In the genomic region with DNA sequence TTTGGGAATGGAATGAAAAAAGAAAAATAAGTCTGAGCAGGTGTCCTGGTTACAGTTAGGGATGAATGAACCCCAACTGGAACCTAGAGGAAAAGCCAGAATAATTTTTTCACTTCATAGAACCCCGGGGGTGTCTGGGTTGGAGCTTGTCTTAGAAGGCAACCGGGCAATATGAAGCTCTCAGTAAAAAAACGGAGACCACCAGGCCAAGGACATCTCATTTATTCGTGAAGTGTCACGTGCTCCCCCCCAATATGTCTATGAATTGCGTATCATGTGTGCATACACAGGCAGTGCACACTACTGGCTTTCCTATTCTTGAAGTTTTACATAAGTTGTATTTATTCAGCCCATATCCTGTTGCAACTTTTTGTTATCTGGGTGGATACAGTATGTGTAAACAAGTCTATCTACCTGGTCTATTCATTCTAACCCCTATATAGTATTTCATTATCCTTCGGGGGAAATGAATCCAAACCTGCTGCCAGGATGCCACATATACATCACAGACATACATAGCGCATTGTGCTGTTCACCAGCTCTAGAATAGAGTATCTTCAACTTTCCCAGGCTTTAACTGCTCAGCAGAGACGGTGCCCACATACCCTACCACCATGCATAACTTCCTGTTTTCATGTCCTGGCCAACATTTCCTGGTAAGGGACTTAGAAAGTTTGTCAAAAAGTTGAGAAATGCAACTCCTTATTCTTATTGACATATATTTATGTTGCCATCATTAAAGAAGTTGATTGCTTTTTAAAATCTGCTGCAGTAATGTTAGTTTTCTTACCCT, we compare ENCODE assay signal across 9 mouse cellular contexts. TPM values are rescaled to one million over a fixed set of nuclear protein-coding genes. Genes with fewer than 3 reads are reported as not detected.
DNase-seq lines count a peak whose midpoint lies in the region; ATAC-seq and TF ChIP-seq lines count a peak whose summit lies in the region.
"Had no signal": no experiment of that assay in that cellular context is flagged by ENCODE, and none has a peak within 500 bp of the region (broad histone marks: within the 10 kb centered on the region; RNA-seq: fewer than 3 reads in every experiment).

No protein-coding gene starts in this region.

- H3K4me1 ChIP-seq in liver, adult 2 months (ENCODE audit: control insufficient read depth, insufficient read depth, low read length): peaks cover 4% of the 10 kb centered on the region; the same call in 1 of the 2 replicates
- H3K4me1 ChIP-seq in embryonic facial prominence, embryonic 10.5 days: peaks cover 22% of the 10 kb centered on the region
- no peaks in the 10 kb centered on the region for H3K4me1 ChIP-seq in intestine, postnatal 0 days (replicated peaks; ENCODE audit: control insufficient read depth, insufficient read depth, low read length)
- H3K4me1 ChIP-seq in neural tube, embryonic 14.5 days (ENCODE audit: control insufficient read depth, insufficient read depth, low read length): 0 out of 2 replicates have a peak, but pooled peaks cover 3% of the 10 kb centered on the region

- no peak for TF ChIP-seq POLR2A in liver, adult 2 months (IDR thresholded peaks at IDR 0.05; ENCODE audit: extremely low read depth, insufficient read depth, low read length)

- TF ChIP-seq CTCF in liver, adult 2 months (IDR thresholded peaks at IDR 0.05; ENCODE audit: low read depth, low read length): no peak
- no peak for TF ChIP-seq CTCF in intestine, postnatal 0 days (IDR thresholded peaks at IDR 0.05; ENCODE audit: low read depth)

- WGBS in liver, adult 2 months: 52% methylated on average over 9 of the region's 9 CpGs
- WGBS in embryonic facial prominence, embryonic 10.5 days: 62% methylated on average over 9 of the region's 9 CpGs
- 38% methylated on average over 9 of the region's 9 CpGs for WGBS in intestine, postnatal 0 days
- 54% methylated on average over 9 of the region's 9 CpGs for WGBS in neural tube, embryonic 14.5 days

- no peaks in the 10 kb centered on the region for H3K9me3 ChIP-seq in embryonic facial prominence, embryonic 10.5 days
- no peaks in the 10 kb centered on the region for H3K9me3 ChIP-seq in intestine, postnatal 0 days (ENCODE audit: control insufficient read depth)
- no peaks in the 10 kb centered on the region for H3K9me3 ChIP-seq in neural tube, embryonic 14.5 days (ENCODE audit: control insufficient read depth, low read length)

- no peak for ATAC-seq in intestine, postnatal 0 days
- no peak for ATAC-seq in neural tube, embryonic 14.5 days (ENCODE audit: low read depth)

- no peak for DNase-seq in liver, adult 2 months (ENCODE audit: extremely low read depth, low read depth, low spot score)
- DNase-seq in liver: no peak
- DNase-seq in embryonic facial prominence, embryonic 10.5 days (ENCODE audit: low spot score): no peak
- DNase-seq in layer of hippocampus, adult 11-12 months (ENCODE audit: low spot score): no peak
- DNase-seq in adipocyte (ENCODE audit: low spot score): no peak
- DNase-seq in cerebellum, postnatal 36 days: no peak
- DNase-seq: cerebellum, adult 11-12 months had no signal

- H3K9ac ChIP-seq in liver, adult 2 months (ENCODE audit: low read depth, low read length): no peak overlapping the region
- peak overlapping the region; percentile 81 for H3K9ac ChIP-seq in intestine, postnatal 0 days (ENCODE audit: low read depth, low read length)
- no peak overlapping the region for H3K9ac ChIP-seq in neural tube, embryonic 14.5 days (replicated peaks; ENCODE audit: low read depth, low read length)

- peak overlapping the region; percentile 85 for H3K4me2 ChIP-seq in intestine, postnatal 0 days (replicated peaks; ENCODE audit: low read depth)
- peak overlapping the region; percentile 50 for H3K4me2 ChIP-seq in neural tube, embryonic 14.5 days (ENCODE audit: low read depth, low read length)

- no peaks in the 10 kb centered on the region for H3K27me3 ChIP-seq in liver, adult 2 months (ENCODE audit: control insufficient read depth, insufficient read depth, low read length)
- H3K27me3 ChIP-seq in embryonic facial prominence, embryonic 10.5 days (replicated peaks; ENCODE audit: low read depth, poor library complexity, severe bottlenecking): no peaks in the 10 kb centered on the region
- H3K27me3 ChIP-seq in intestine, postnatal 0 days (replicated peaks; ENCODE audit: control insufficient read depth, insufficient read depth, low read length): no peaks in the 10 kb centered on the region
- no peaks in the 10 kb centered on the region for H3K27me3 ChIP-seq in neural tube, embryonic 14.5 days (ENCODE audit: control insufficient read depth, insufficient read depth, low read length)

- no peaks in the 10 kb centered on the region for H3K36me3 ChIP-seq in liver, adult 2 months (ENCODE audit: control insufficient read depth, insufficient read depth, low read length)
- H3K36me3 ChIP-seq in embryonic facial prominence, embryonic 10.5 days (replicated peaks): peaks cover 9% of the 10 kb centered on the region
- H3K36me3 ChIP-seq in intestine, postnatal 0 days (ENCODE audit: control insufficient read depth, insufficient read depth): 0 out of 2 replicates have a peak, but pooled peaks cover 6% of the 10 kb centered on the region
- peaks cover under 1% of the 10 kb centered on the region; the same call in 1 of the 2 replicates for H3K36me3 ChIP-seq in neural tube, embryonic 14.5 days (ENCODE audit: control insufficient read depth, insufficient read depth, low read length)

- H3K27ac ChIP-seq in liver, adult 2 months (replicated peaks; ENCODE audit: insufficient read depth, low read depth, low read length): no peak overlapping the region
- peak overlapping the region; percentile 94 for H3K27ac ChIP-seq in embryonic facial prominence, embryonic 10.5 days (replicated peaks)
- H3K27ac ChIP-seq in intestine, postnatal 0 days (ENCODE audit: low read depth, low read length): no peak overlapping the region
- H3K27ac ChIP-seq in neural tube, embryonic 14.5 days (ENCODE audit: low read depth, low read length): no peak overlapping the region

- H3K4me3 ChIP-seq in liver, adult 2 months (ENCODE audit: insufficient read depth, low read depth, low read length): peak overlapping the region; percentile 74; the same call in 1 of the 2 replicates
- peak overlapping the region; percentile 86 for H3K4me3 ChIP-seq in embryonic facial prominence, embryonic 10.5 days
- H3K4me3 ChIP-seq in intestine, postnatal 0 days (ENCODE audit: low read depth, low read length): peak overlapping the region; percentile 72
- H3K4me3 ChIP-seq in neural tube, embryonic 14.5 days (ENCODE audit: low read depth, low read length): peak overlapping the region; percentile 79

- peaks cover 6% of the 10 kb centered on the region for H3K79me2 ChIP-seq in liver, adult 2 months (ENCODE audit: control insufficient read depth, insufficient read depth, low read length)

RNA-seq across cellular contexts. Expression of a gene that starts 0.8 kb away (rescaled TPM):
- total RNA-seq in liver, adult 2 months (2014; rRNA removed): 2.8 and 3.3 TPM in 2 replicates
- polyA plus RNA-seq in liver, adult 2 months (2012; rRNA removed): 5.7 and 6.4 TPM in 2 replicates
- 12.4 and 13.4 TPM in 2 replicates for polyA plus RNA-seq in embryonic facial prominence, embryonic 10.5 days (2016; fragmentation: Nextera tagmentation; extraction: Ambion mirVana)
- polyA plus RNA-seq in intestine, postnatal 0 days (2015; fragmentation: Nextera tagmentation; extraction: Ambion mirVana): 3.1 and 3.8 TPM in 2 replicates
- polyA plus RNA-seq in neural tube, embryonic 14.5 days (2014; fragmentation: Nextera tagmentation; extraction: Ambion mirVana): 12.1 and 12.4 TPM in 2 replicates

RNA-seq across cellular contexts. Expression of a gene that starts 36.9 kb away (rescaled TPM):
- total RNA-seq in liver, adult 2 months (2014; rRNA removed): 8.9 and 9.4 TPM in 2 replicates
- polyA plus RNA-seq in liver, adult 2 months (2012; rRNA removed): 9.7 and 14.4 TPM in 2 replicates
- polyA plus RNA-seq in embryonic facial prominence, embryonic 10.5 days (2016; fragmentation: Nextera tagmentation; extraction: Ambion mirVana): 21.6 and 23.6 TPM in 2 replicates
- 7.7 and 9.1 TPM in 2 replicates for polyA plus RNA-seq in intestine, postnatal 0 days (2015; fragmentation: Nextera tagmentation; extraction: Ambion mirVana)
- polyA plus RNA-seq in neural tube, embryonic 14.5 days (2014; fragmentation: Nextera tagmentation; extraction: Ambion mirVana): 22.9 and 23.9 TPM in 2 replicates
